Mouse (Mus musculus): ENCODE measurements around the gene Oas1h. TPM values are rescaled to one million over a fixed set of nuclear protein-coding genes. Genes with fewer than 3 reads are reported as not detected.
"Not testable (repeated sequence)": the region's sequence is repeated elsewhere in the genome, so short reads cannot be mapped to it uniquely, and the experiment has no call there.

Oas1h gene
- not detected for total RNA-seq (2021)
- long read RNA-seq: 0 reads

DNA sequence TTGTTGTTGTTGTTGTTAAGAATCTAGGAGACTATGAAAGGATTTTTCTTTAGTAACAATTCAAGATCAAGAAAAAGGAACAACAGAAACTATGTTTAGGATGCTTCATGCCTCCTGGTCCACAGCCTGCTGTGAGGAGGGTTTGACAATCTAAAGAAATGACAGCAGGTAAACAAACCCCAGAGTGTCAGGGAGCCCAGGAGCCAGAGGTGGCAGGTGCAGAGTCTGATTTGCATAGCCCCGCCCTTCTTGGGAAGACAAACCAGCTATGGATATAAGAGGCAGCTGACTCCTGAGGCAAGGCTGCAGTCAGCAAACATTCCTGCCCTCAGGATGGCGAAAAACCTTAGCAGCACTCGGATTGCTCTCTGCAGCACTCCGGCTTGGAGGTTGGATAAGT, at the start of gene Oas1h:
TSS of gene Oas1h (plus strand) at position 301 of the 400 bp plus-strand sequence.
- no peak for DNase-seq (ENCODE audit: low spot score in 2 of 2)

DNA sequence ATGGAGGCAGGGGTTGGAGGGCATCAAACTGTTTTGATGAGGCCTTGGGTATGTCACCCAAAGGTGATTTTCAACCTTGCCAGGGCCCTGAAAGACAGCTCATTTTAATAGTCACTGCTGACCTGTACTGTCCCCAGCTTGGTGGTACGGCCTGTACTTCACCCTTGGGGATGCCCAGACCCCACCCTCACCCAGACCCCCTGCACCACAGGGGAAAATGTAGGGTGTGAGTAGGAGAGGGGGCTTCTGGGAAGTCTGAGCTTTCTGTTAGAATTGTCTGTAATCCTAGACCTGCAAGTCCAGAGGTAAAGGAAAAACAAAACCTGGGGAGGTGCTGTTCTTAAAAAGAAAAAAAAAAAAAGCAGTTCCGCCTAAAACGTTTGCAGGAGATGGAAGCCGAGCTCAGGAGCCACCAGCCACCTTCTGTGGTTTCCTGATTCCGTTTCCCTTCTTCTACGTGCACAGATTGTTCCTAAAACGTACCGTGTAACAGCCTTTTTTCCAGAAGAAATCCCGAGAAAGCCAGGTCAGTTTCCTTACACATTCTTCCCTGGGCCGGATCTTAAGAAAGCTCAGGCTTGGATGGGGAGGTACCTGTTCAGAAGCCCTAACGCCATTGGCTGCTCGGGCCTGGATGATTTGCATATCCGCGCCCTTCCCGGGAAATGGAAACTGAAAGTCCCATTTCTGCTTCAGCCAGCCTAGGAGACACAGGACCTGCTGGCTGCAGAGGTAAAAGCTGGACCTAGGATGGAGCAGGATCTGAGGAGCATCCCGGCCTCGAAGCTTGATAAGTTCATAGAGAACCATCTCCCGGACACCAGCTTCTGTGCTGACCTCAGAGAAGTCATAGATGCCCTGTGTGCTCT, 49.0 kb upstream of the Oas1h start, which contains the start of gene Oas1c:
TSS of gene Oas1c (minus strand) at position 564 of the 869 bp plus-strand sequence.
- peak; percentile 61 to 81 for DNase-seq (ENCODE audit: low spot score in 2 of 2)

DNA sequence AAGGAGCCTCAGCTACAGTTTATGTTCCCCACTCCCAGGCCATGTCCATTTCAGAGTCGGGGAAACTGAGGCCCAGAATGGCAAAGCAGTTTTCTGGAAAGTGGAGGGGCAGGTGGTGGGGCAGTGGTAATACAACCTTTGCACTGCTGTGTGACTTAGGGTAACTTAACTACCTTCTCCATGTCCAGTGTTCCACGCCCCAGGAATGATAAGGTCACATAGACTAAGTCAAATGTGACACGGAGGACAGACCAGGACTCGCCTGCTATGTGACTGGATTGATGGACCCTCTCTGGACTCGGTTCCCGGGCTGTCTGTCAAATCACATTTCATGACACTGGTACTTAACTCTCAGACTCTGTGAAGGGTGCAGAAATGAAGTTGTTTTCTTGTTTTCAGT, 48.2 kb upstream of the Oas1h start:
- no peak for DNase-seq (ENCODE audit: low spot score in 2 of 2)

DNA sequence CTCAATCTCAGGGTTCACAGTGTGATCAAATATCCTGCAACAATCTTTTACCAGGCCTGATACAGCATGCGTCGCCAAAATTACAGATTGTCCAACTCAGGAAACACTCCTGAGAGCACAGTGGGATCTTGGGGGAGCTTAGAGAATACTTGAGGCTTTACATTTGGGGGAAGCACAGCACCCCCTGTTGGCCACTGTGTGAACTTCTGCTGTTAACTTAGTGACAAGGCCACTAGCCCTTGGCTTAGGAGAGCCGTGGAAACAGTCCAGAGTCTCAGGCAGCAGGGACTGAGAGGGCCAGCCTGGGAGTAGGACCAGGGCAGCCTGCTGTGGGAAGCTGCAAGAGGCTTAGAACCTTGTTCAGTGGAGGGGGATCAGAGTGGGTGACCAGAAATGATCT, 45.3 kb upstream of the Oas1h start:
- peak in 1 of 2 experiments; percentile 24 for DNase-seq (ENCODE audit: low spot score in 2 of 2)

DNA sequence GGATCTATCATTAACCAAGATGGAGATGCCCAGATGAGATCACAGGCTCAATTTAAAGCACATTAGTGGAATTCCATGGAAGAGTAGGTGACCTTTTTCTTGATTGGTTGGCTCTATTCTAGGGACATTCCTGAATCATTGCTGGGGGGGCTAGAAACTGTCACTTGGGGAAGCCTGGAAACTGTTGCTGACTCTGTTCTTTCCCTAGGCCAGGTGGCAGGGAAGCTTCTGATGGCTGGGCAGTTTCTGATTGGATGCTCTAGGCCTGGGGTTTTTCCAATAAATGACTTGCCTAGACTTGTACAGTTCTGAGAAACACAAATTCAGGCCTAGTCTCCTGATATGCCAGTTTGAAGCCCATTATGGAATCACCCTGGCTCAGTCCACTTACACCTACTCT, 42.2 kb upstream of the Oas1h start:
- DNase-seq (ENCODE audit: low spot score in 2 of 2): no peak

DNA sequence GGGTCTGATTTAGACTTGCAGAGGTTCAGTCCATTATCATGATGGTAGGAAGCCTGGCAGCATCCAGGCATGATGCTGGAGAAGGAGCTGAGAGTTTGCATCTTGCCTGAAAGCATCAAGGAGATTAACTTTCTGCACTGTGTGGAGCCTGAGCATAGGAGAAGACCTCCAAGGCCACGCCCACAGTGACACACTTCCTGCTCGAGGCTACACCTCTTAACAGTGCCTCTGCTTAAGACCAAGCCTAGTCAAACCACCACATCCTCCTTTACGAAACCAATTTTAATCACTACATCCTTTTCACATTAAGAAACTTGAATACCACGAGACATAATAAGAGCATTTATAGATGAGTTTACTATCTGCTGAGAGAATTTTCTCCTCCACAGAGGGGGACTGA, 30.2 kb upstream of the Oas1h start:
- no peak for DNase-seq (ENCODE audit: low spot score in 2 of 2)

DNA sequence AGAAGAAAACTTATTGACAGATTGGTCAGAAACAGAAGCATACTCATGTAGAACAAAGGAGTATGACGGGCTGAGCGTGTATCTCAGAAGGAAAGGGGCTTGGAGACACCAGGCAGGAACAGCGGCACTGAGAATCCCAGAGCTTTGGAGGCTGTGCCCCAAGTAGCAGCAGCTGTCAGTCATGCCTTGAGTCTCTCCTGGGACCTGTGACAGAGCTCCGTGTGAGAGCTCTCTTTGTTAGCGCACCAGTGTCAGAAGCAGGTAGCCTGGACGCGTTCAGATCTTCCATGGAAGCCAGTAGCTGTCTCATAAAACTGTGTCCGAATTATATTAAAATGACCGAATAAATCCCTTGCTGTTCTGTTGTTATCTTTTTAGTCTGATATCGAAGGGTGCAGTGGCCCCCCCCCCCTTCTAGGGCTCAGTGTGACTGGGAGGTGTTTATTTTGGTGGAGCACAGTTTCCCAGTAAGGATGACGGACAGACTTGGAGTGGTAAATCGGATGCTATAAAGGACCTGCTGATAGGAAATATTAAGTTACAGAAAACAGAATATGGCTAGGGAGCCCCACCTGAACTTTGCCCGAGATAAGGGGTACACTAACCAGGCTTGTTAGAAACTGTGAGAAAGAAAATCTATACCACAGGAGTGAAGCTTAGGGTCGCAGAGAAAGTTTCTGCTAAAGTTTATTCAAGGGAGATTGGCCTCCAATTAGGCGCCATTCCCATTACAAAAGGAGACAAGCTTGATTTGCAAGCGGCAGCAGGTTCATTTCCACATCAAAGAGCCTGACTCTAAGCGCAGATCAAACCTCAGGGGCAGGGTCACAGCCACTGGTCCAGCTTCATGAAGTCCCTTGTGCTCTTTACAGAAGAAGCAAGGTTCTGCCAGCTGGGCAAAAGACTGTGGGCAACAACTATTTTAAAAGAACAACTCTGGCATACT, 27.6 kb upstream of the Oas1h start:
- no peak for DNase-seq (ENCODE audit: low spot score in 2 of 2)

DNA sequence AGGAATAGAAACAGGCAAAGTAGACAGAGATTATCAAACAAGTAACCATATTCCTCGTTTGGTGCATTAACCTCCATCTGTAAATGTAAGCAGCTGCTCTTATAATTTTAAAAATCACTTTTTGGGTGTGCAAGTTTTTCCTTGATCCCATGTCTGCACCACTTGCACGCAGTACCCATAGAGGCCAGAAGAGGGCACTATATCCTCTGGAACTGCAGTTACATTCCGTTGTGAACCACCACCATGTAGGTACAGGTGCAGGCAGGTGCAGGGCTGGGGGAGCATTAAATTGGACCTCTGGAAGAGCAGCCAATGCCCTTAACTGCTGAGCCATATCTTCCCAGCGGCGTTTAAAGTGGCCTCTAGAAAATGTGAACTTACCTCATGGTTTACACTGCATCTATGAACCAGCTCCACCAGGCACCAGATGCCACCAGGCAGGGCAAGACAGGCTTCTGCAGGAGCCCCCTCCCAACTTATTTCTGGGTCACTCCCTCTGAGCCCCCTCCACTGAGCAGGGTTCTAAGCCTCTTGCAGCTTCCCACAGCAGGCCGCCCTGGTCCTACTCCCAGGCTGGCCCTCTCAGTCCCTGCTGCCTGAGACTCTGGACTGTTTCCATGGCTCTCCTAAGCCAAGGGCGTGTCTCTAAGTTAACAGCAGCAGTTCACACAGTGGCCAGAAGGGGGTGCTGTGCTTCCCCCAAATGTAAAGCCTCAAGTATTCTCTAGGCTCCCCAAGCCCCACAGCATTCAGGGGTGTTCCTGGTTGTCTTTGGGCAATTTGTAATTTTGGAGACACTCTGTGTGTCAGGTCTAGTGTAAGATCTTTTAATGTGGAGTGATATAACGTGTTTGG, 24.3 kb upstream of the Oas1h start:
- DNase-seq (ENCODE audit: low spot score in 2 of 2): peak in 1 of 2 experiments; percentile 48

DNA sequence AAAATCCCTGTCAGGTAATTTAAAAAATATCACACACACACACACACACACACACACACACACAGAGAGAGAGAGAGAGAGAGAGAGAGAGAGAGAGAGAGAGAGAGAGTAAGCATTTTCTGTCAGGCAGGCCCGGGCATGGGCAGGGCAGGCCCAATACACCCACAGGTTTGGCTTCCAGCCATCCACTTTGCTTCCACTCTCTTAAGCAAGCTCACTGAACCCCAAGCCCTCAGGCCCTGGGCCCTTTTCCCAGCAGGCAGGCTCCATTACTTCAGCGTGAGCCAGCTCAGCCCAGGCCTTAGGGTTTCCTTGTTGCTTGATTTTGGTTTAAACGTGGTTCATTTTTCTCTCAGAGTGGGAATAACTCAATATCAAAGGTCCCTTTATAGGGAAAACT, 16.5 kb upstream of the Oas1h start:
- DNase-seq (ENCODE audit: low spot score in 2 of 2): no peak

DNA sequence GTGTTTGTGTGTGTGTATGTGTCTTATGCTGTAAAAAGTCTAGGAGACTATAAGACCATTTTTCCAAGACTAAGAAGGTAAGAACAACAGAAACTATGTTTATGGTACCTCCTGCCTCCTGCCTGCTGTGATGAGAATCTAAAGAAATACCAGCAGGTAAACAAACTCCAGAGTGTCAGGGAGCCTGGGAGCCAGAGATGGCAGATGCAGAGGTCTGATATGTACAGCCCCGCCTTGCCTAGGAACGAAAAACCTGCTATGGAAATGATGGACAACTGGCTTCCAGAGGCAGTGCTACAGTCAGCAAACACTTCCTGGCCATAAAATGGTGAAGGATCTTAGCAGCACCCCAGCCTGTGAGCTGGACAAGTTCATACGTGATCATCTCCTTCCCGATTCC, 14.2 kb upstream of the Oas1h start, which contains the start of gene Oas1f:
TSS of gene Oas1f (plus strand) at position 301 of the 400 bp plus-strand sequence.
- no peak for DNase-seq (ENCODE audit: low spot score in 2 of 2)

DNA sequence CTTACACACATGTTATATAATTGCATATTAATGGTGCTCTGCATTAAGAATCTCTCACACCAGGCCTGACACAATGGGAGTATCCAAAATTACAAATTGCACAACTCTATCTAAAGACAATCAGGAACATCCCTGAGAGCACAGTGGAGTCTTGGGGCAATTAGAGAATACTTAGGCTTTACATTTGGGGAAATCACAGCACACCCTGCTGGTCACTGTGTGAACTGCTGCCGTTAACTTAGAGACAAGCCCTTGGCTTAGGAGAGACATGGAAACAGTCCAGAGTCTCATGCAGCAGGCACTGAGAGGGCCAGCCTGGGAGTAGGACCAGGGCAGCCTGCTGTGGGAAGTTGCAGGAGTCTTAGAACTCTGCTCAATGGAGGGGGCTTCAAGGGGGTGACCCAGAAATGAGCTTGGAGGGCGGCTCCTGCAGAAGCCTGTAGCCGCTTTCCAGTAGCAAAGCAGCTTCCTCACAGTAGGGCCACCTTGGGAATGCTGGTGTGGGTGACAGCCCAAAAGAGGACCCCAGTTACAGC, 11.6 kb upstream of the Oas1h start:
- peak in 1 of 2 experiments; percentile 44 for DNase-seq (ENCODE audit: low spot score in 2 of 2)

DNA sequence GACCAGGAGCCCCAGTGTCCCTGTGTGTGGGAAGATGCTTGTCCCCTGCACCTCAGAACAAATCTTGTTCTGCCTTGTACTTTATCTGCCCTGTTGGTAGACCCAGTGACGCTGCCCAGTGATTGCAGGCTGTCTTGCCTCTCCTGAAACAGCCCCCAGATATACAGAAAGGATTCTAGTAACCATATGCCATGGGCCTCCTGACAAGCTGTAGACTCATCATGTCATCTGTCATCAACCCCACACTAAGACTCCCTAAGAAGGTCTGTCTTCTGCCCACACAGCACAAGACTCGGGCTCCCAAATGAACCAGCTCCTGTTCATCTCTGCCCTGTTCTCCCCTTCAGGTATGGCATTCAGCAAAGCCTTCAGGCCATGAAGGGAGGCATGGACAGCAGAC, 2.0 kb upstream of the Oas1h start:
- peak; percentile 14 to 74 for DNase-seq (ENCODE audit: low spot score in 2 of 2)

DNA sequence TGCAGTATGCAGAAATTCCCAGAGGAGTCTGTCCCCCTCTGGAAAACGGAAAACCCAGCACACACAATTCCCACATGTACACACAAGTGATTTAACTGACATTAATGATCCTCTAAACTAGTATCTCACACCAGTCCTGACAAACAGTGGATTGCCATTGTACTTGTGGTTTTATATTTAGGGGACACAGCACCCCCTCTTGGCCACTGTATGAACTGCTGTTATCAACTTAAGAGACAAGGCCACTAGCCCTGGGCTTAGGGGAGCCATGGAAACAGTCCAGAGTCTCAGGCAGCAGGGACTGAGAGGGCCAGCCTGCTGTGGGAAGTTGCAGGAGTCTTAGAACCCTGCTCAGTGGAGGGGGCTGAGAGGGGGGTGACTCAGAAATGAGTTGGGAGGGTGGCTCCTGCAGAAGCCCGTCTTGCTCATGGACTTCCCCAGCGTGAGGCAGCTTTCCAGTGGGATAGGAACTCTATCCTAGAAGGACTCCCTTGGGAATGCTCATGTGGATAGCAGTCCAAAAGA, 4.2 kb downstream of the Oas1h start:
- no peak for DNase-seq (ENCODE audit: low spot score in 2 of 2)

DNA sequence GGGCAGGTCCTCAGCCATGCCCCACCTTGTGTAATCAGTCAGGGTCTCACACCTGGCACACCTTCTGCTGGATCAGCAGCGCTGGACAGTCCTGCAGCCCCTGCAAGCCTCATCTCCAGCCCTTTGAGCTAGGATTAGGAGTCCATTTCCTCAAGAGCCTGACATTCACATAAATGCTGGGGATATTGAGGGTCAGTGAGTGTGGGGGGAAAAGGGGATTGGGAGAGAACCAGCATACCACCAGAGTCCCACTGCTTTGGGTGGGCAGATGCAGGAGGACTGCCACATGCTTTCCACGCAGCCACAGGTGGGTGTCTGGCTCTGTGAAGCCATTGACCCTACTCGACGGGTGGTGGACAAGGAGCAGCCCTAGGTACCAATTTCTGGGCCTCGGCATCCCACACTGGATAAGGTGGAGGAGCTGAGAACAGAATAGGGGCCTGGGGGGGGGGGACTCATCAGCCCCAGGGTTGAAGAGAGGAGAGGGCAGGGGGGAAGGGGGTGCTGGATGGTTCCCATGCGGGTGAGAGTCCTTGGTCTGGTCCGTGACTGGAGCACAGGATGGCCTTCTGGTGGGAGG, 8.3 kb downstream of the Oas1h start:
- DNase-seq (ENCODE audit: low spot score in 2 of 2): no peak

DNA sequence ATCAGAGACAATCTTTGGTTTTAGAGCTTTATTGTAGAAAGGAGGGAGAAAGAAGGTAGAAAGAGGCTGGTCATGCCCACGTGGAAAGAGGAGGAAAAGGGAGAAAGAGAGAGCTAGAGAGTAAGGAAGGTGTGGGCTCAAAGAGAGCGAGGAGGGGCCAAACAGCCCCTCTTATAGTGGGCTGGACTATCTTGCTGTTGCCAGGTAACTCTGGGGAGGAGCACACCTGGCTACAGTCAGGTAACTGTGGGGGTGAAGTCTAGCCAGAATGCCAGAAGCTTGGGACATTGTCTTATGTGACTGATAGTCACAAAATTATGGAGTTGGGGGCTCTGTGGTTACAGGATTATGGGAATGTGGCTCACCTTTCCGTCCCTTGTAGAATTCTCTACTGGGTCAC, 8.9 kb downstream of the Oas1h start:
- DNase-seq (ENCODE audit: low spot score in 2 of 2): no peak

DNA sequence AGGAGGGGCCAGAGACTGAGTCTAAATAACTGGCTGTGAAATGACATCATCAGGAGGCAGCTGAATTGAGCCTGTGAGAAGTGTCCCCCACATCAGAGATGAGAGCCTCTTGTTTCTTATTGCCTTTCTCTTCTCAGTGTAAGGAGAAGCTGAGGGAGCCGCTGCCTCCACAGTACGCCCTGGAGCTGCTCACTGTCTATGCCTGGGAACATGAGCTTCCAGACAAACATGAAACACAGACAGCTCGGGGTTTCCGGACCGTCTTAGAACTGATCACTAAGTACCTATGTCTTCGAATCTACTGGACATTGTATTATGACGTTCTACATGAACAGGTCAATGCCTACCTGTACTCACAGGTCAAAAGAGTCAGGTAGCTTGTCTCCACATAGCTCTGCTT, 9.6 kb downstream of the Oas1h start:
- no peak for DNase-seq (ENCODE audit: low spot score in 2 of 2)

DNA sequence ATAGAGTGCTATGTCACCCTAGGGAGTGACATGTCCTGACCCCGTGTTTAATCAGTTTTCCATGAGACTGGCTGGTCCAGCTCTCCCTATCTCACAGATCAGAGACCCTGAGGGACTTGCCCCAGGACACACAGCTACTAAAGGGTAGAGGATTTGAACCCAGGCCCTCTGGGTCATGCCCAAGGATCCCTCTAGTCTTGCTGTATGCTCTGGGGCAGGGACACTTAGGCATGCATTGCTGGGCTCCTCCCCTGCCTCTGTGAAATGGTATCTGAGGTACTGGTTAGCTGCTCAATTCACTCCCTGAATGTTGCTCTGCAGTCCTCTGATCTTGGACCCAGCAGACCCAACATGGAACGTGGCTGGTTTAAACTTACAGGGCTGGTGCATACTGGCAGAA, 10.2 kb downstream of the Oas1h start:
- DNase-seq (ENCODE audit: low spot score in 2 of 2): no peak

DNA sequence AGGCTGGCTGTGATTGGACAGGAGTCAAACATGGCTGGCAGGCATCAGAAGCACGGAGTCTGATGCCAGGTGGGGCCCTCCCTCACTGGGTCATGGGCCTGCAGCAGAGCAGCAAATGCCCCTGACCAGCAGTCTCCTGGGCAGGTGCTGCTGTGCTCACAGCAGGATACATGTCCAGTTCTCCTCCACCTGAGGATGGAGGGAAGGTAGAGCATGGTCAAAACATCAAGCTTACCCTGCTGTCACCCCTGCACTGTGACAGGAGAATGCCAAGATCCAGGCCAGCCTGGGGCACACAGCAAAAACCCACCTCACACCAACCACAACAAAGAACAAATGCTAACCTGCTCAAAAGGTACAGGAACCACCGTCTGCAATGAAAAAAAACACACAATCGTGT, 15.6 kb downstream of the Oas1h start:
- not testable (repeated sequence) for DNase-seq (ENCODE audit: low spot score in 2 of 2)

DNA sequence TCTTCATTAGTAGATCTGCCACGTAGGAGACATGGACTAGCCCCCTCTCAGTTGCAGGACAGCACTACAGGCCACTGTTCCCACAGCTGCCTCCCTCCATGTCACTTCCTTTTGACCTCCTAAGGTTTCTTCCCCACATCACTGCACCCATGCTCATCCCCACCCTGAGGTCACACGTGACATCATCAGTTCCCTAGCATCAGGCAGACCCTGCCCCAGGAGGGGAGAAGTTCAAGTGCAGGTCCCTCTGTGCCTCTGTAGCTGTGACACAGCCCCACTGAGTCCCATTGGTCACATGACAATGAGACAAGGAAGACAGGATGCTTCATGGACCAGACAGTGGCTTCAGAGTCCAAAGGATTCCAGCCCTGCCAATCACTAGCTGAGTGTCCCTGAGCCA, 16.2 kb downstream of the Oas1h start:
- DNase-seq (ENCODE audit: low spot score in 2 of 2): not testable (repeated sequence)

DNA sequence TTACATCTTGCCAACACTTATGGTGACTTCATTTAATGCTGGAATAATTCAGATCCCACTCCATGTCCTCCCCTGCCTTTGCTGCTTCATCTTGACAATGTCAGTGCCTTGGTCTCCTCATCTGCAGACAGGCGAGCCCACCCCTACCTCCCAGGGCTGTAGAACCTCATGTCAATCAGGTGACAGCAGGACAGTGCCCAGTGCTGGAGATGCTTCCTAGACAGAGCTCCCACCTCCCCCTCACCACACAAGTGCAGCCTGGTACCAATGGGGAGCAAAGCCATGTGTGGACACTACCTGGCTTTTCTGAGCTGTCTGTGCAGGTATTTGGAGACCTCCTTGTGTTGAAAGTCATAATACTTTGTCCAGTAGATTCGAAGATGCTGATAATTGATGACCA, 17.6 kb downstream of the Oas1h start:
- DNase-seq (ENCODE audit: low spot score in 2 of 2): not testable (repeated sequence)
